Mouse (Mus musculus) hematopoietic stem cell, adult 5-6 weeks (primary cell): ENCODE data around the gene Sppl3. TPM values are rescaled to one million over a fixed set of nuclear protein-coding genes. Genes with fewer than 3 reads are reported as not detected.
A peak's percentile ranks its signal among the peaks of the same experiment; 100 is the strongest.
"Not testable (repeated sequence)": the region's sequence is repeated elsewhere in the genome, so short reads cannot be mapped to it uniquely, and the experiment has no call there.

Experiments used
- ATAC-seq, 2 experiments: fragments of 125-278 bp in 1 of 2; replicated peaks in 1 of 2; 2 replicates each; pipeline ENCODE4 v1.8.0; 2016 to 2017; ENCODE audit warnings: inconsistent platforms in 2 of 2, mild to moderate bottlenecking in 2 of 2, moderate number of reproducible peaks in 2 of 2, low read depth in 1 of 2, moderate TSS enrichment in 1 of 2; ENCODE audit not compliant: low FRiP score in 2 of 2, poor library complexity in 2 of 2, severe bottlenecking in 2 of 2, insufficient read depth in 1 of 2, low TSS enrichment in 1 of 2
- total RNA-seq: library from RNA; stranded (forward); fragments of 172-1452, 232-1000 nt; gene quantifications from 2 replicates; pipeline ENCODE4 v1.2.3, GENCODE M21; 2017

Sppl3 gene
- total RNA-seq, 1 experiment from 2014 or later = 25.6 TPM

GRCm38 (mm10) chr5:115057153-115057552 is 46.2 kb downstream of the Sppl3 start:
- no peak for ATAC-seq

GRCm38 (mm10) chr5:115058584-115059297 is 47.8 kb downstream of the Sppl3 start:
- peak; percentile 81 to 88 for ATAC-seq

- ATAC-seq = no peak
These were observed 49.2 kb downstream of the Sppl3 start for GRCm38 (mm10) chr5:115060067-115060695.

- no peak for ATAC-seq
These were observed 50.0 kb downstream of the Sppl3 start for GRCm38 (mm10) chr5:115060977-115061376.

GRCm38 (mm10) chr5:115062566-115062965 is 51.6 kb downstream of the Sppl3 start:
- ATAC-seq = no peak

GRCm38 (mm10) chr5:115063391-115063790 is 52.5 kb downstream of the Sppl3 start:
- no peak for ATAC-seq

- ATAC-seq = no peak
These were observed 55.3 kb downstream of the Sppl3 start for GRCm38 (mm10) chr5:115066245-115066644.

- ATAC-seq = peak in 1 of 2 experiments; percentile 29; a peak in 2 of 4 replicates
These were observed 57.9 kb downstream of the Sppl3 start for GRCm38 (mm10) chr5:115068671-115069421.

GRCm38 (mm10) chr5:115069611-115070010 is 58.7 kb downstream of the Sppl3 start:
- ATAC-seq = no peak

GRCm38 (mm10) chr5:115070457-115070856 is 59.5 kb downstream of the Sppl3 start:
- no peak for ATAC-seq

- ATAC-seq = no peak; a peak in 1 of 4 replicates
These were observed 60.4 kb downstream of the Sppl3 start for GRCm38 (mm10) chr5:115071096-115071901.

GRCm38 (mm10) chr5:115072143-115072542 is 61.2 kb downstream of the Sppl3 start:
- peak; percentile 81 to 88 for ATAC-seq

GRCm38 (mm10) chr5:115073306-115073705 is 62.4 kb downstream of the Sppl3 start:
- ATAC-seq = not testable (repeated sequence)

GRCm38 (mm10) chr5:115074749-115075148 is 63.8 kb downstream of the Sppl3 start:
- no peak for ATAC-seq

- peak; percentile 35 to 79; a peak in 2 of 4 replicates for ATAC-seq
These were observed 65.4 kb downstream of the Sppl3 start for GRCm38 (mm10) chr5:115076144-115076901.

- no peak for ATAC-seq
These were observed 70.7 kb downstream of the Sppl3 start for GRCm38 (mm10) chr5:115081636-115082035.

GRCm38 (mm10) chr5:115083492-115083891 is 72.6 kb downstream of the Sppl3 start:
- no peak for ATAC-seq
